Mouse (Mus musculus) ES-E14 (cell line): Measurements from ENCODE around the gene Slc3a2.

Source experiments
- CHD2 ChIP-seq: IDR thresholded peaks from 2 replicates; pipeline ENCODE4 v1.6.1; 2014; ENCODE audit warnings: mild to moderate bottlenecking, low read depth, low read length, inconsistent platforms
- HCFC1 ChIP-seq: IDR thresholded peaks from 2 replicates; pipeline ENCODE4 v1.6.1; 2012; ENCODE audit warnings: low read length, inconsistent platforms, borderline replicate concordance; ENCODE audit not compliant: insufficient read depth
- MAFK ChIP-seq: IDR thresholded peaks from 2 replicates; pipeline ENCODE4 v1.6.1; 2014; ENCODE audit warnings: mild to moderate bottlenecking, low read depth, low read length, inconsistent platforms; ENCODE audit not compliant: insufficient read depth
- ZC3H11A ChIP-seq: IDR thresholded peaks from 2 replicates; pipeline ENCODE4 v1.6.1; 2012; ENCODE audit warnings: low read depth, mild to moderate bottlenecking, inconsistent platforms, low read length, borderline replicate concordance
- ZNF384 ChIP-seq: IDR thresholded peaks from 2 replicates; pipeline ENCODE4 v1.6.1; 2012; ENCODE audit warnings: low read depth, low read length, inconsistent platforms

DNA sequence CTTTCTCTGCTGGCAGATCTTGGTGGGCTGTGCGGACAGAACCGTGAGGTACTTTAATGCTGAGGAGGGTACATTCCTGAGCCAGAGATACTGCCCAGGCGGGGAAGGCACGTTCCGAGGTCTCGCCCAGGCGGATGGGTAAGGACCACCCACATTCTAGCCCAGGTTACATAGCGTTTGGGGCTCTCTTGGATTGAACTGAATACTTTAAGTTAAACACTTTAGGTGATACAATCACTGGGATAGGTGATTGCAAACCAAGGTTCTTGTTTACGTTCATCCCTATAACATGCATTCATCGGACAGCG lies 12.9 kb upstream of the Slc3a2 start:
- TF ChIP-seq ZNF384, result no peak
- no peak for TF ChIP-seq CHD2
- TF ChIP-seq ZC3H11A, result no peak
- no peak for TF ChIP-seq HCFC1
- no peak for TF ChIP-seq MAFK
